Mouse (Mus musculus): ENCODE measurements at regions not wholly inside any gene's neighbourhood (a gene's known extent, or its start where the extent isn't known, plus 50 kb on each side); places are given as distances from the start of the nearest gene placed in this dataset.

- TF ChIP-seq POLR2A (IDR thresholded peaks at IDR 0.05; ENCODE audit: control insufficient read depth in 1 of 2, insufficient read depth in 1 of 2, low read depth in 1 of 2, low read length in 2 of 2, poor library complexity in 1 of 2) (no peak), RCOR1 (IDR thresholded peaks at IDR 0.05; ENCODE audit: low read depth, low read length) (no peak)
Measured at GRCm38 (mm10) chr5:64738781-64739310, 64.3 kb upstream of the Klf3 start.

Measured in MEL (cell line).